Mouse (Mus musculus) hindbrain, embryonic 11.5 days (tissue): ENCODE measurements around the gene Prkcd. TPM values are rescaled to one million over a fixed set of nuclear protein-coding genes. Genes with fewer than 3 reads are reported as not detected.
A peak's percentile ranks its signal among the peaks of the same experiment; 100 is the strongest.
"Not testable (repeated sequence)": the region's sequence is repeated elsewhere in the genome, so short reads cannot be mapped to it uniquely, and the experiment has no call there.

Source experiments
- ATAC-seq: fragments of 200-750 bp; cut with Nextera tagmentation; 2 replicates; pipeline ENCODE4 v1.8.0; 2017; ENCODE audit warnings: mild to moderate bottlenecking, moderate TSS enrichment, moderate library complexity; ENCODE audit not compliant: low FRiP score
- DNase-seq: peaks from one replicate; pipeline ENCODE4 v3.0.0-alpha.2; 2015; ENCODE audit warnings: low spot score
- H3K27ac ChIP-seq: fragments of 300-500 bp; sonication (generic); 2 replicates; pipeline ENCODE4 v1.5.1; 2014; ENCODE audit warnings: mild to moderate bottlenecking, low read depth, low read length
- H3K27me3 ChIP-seq: fragments of 300-500 bp; sonication (generic); 2 replicates; pipeline ENCODE4 v1.6.1; 2014; ENCODE audit warnings: mild to moderate bottlenecking, low read length, moderate library complexity, mixed read lengths; ENCODE audit not compliant: control insufficient read depth, insufficient read depth
- H3K36me3 ChIP-seq: fragments of 300-500 bp; sonication (generic); 2 replicates; pipeline ENCODE4 v1.6.1; 2014; ENCODE audit warnings: mild to moderate bottlenecking, low read length, moderate library complexity, mixed read lengths; ENCODE audit not compliant: control insufficient read depth, insufficient read depth
- H3K4me1 ChIP-seq: fragments of 300-500 bp; sonication (generic); replicated peaks from 2 replicates; pipeline ENCODE4 v1.6.1; 2014; ENCODE audit warnings: low read length, mixed read lengths; ENCODE audit not compliant: control insufficient read depth, insufficient read depth
- H3K4me2 ChIP-seq: fragments of 300-500 bp; sonication (generic); replicated peaks from 2 replicates; pipeline ENCODE4 v1.6.1; 2014; ENCODE audit warnings: mild to moderate bottlenecking, low read depth, low read length
- H3K4me3 ChIP-seq: fragments of 300-500 bp; sonication (generic); 2 replicates; pipeline ENCODE4 v1.5.1; 2014; ENCODE audit warnings: low read depth, low read length
- H3K9ac ChIP-seq: fragments of 300-500 bp; sonication (generic); 2 replicates; pipeline ENCODE4 v1.6.1; 2014; ENCODE audit warnings: low read depth, low read length
- H3K9me3 ChIP-seq: fragments of 300-500 bp; sonication (generic); 2 replicates; pipeline ENCODE4 v1.6.1; 2016; ENCODE audit warnings: low read length; ENCODE audit not compliant: control insufficient read depth
- WGBS: fragments of 180-500 bp; shearing (Covaris S2); extraction: QIAGEN DNeasy Blood & Tissue Kit; methylation state at CpG from one replicate; pipeline ENCODE4 v1.1.7; 2014; 5-methylcytosine and 5-hydroxymethylcytosine counted together
- polyA plus RNA-seq: library from polyadenylated mRNA; unstranded; fragments of >200 nt; fragmentation: Nextera tagmentation; extraction: Ambion mirVana; gene quantifications from 2 replicates; pipeline ENCODE4 v1.2.1, GENCODE M21; 2014

Gene Prkcd
- polyA plus RNA-seq, 1 experiment from 2014 or later: 27.4 TPM

GRCm38 (mm10) chr14:30577303-30578062 lies 48.5 kb downstream of the Prkcd start:
- H3K4me1 ChIP-seq, H3K36me3 ChIP-seq, H3K9ac ChIP-seq, H3K4me3 ChIP-seq, H3K9me3 ChIP-seq, ATAC-seq, DNase-seq, H3K27me3 ChIP-seq, H3K4me2 ChIP-seq, H3K27ac ChIP-seq: not testable (repeated sequence)
- WGBS: 53% methylated on average over 10 of the region's 12 CpGs

GRCm38 (mm10) chr14:30576260-30576659 lies 49.8 kb downstream of the Prkcd start:
- no peaks in the 10 kb centered on the region for H3K4me1 ChIP-seq
- peaks cover 13% of the 10 kb centered on the region for H3K36me3 ChIP-seq
- H3K9ac ChIP-seq: no peak overlapping the region
- WGBS: 91% methylated on average over 5 of the region's 5 CpGs
- ATAC-seq: no peak
- no peaks in the 10 kb centered on the region for H3K27me3 ChIP-seq
- H3K9me3 ChIP-seq: no peaks in the 10 kb centered on the region
- DNase-seq: no peak
- no peak overlapping the region for H3K4me3 ChIP-seq
- H3K27ac ChIP-seq: no peak overlapping the region
- no peak overlapping the region for H3K4me2 ChIP-seq

- H3K9ac ChIP-seq: no peak overlapping the region
- no peak overlapping the region for H3K27ac ChIP-seq
- H3K4me1 ChIP-seq: no peaks in the 10 kb centered on the region
- H3K36me3 ChIP-seq: peaks cover 13% of the 10 kb centered on the region
- ATAC-seq (no peak), DNase-seq (no peak)
- H3K9me3 ChIP-seq: no peaks in the 10 kb centered on the region
- H3K4me2 ChIP-seq: no peak overlapping the region
- H3K27me3 ChIP-seq: no peaks in the 10 kb centered on the region
- WGBS: 84% methylated on average over 7 of the region's 7 CpGs
- H3K4me3 ChIP-seq: no peak overlapping the region
Observed at GRCm38 (mm10) chr14:30575791-30576190, 50.2 kb downstream of the Prkcd start.

- Histone ChIP-seq H3K9me3 (no peaks in the 10 kb centered on the region), H3K4me3 (no peak overlapping the region), H3K4me2 (no peak overlapping the region), H3K9ac (no peak overlapping the region), H3K36me3 (peaks cover 17% of the 10 kb centered on the region), H3K4me1 (no peaks in the 10 kb centered on the region), H3K27ac (no peak overlapping the region), H3K27me3 (no peaks in the 10 kb centered on the region)
- 69% methylated on average over 6 of the region's 6 CpGs for WGBS
- ATAC-seq: no peak
- DNase-seq: peak; percentile 85
Observed at GRCm38 (mm10) chr14:30573983-30574584, 51.9 kb downstream of the Prkcd start.

GRCm38 (mm10) chr14:30573235-30573634 lies 52.8 kb downstream of the Prkcd start:
- Histone ChIP-seq H3K9me3 (no peaks in the 10 kb centered on the region), H3K36me3 (peaks cover 26% of the 10 kb centered on the region), H3K9ac (no peak overlapping the region), H3K4me2 (no peak overlapping the region), H3K27me3 (no peaks in the 10 kb centered on the region), H3K4me3 (no peak overlapping the region), H3K27ac (no peak overlapping the region), H3K4me1 (no peaks in the 10 kb centered on the region)
- DNase-seq (no peak), ATAC-seq (no peak)
- WGBS: 87% methylated on average over 8 of the region's 8 CpGs

GRCm38 (mm10) chr14:30572253-30572652 lies 53.8 kb downstream of the Prkcd start:
- WGBS: 90% methylated on average over 10 of the region's 10 CpGs
- DNase-seq (no peak), ATAC-seq (no peak)
- no peaks in the 10 kb centered on the region for H3K4me1 ChIP-seq
- no peaks in the 10 kb centered on the region for H3K27me3 ChIP-seq
- H3K9ac ChIP-seq: no peak overlapping the region
- H3K4me3 ChIP-seq: no peak overlapping the region
- peaks cover 31% of the 10 kb centered on the region for H3K36me3 ChIP-seq
- no peaks in the 10 kb centered on the region for H3K9me3 ChIP-seq
- no peak overlapping the region for H3K27ac ChIP-seq
- no peak overlapping the region for H3K4me2 ChIP-seq

GRCm38 (mm10) chr14:30570303-30570702 lies 55.7 kb downstream of the Prkcd start:
- DNase-seq (no peak), ATAC-seq (no peak)
- no peaks in the 10 kb centered on the region for H3K4me1 ChIP-seq
- H3K9me3 ChIP-seq: no peaks in the 10 kb centered on the region
- no peak overlapping the region for H3K4me3 ChIP-seq
- H3K36me3 ChIP-seq: peaks cover 36% of the 10 kb centered on the region
- no peaks in the 10 kb centered on the region for H3K27me3 ChIP-seq
- H3K9ac ChIP-seq: no peak overlapping the region
- H3K27ac ChIP-seq: no peak overlapping the region
- H3K4me2 ChIP-seq: no peak overlapping the region
- WGBS: 91% methylated on average over 9 of the region's 9 CpGs

- DNase-seq (no peak), ATAC-seq (no peak)
- no peak overlapping the region for H3K4me3 ChIP-seq
- no peaks in the 10 kb centered on the region for H3K4me1 ChIP-seq
- no peak overlapping the region for H3K9ac ChIP-seq
- H3K4me2 ChIP-seq: no peak overlapping the region
- no peaks in the 10 kb centered on the region for H3K27me3 ChIP-seq
- H3K9me3 ChIP-seq: no peaks in the 10 kb centered on the region
- H3K36me3 ChIP-seq: peaks cover 38% of the 10 kb centered on the region
- no peak overlapping the region for H3K27ac ChIP-seq
- 95% methylated on average over 9 of the region's 9 CpGs for WGBS
Observed at GRCm38 (mm10) chr14:30568016-30568415, 58.0 kb downstream of the Prkcd start.

- WGBS: 93% methylated on average over 6 of the region's 6 CpGs
- H3K27me3 ChIP-seq: no peaks in the 10 kb centered on the region
- H3K36me3 ChIP-seq: peaks cover 26% of the 10 kb centered on the region
- H3K9ac ChIP-seq: no peak overlapping the region
- no peaks in the 10 kb centered on the region for H3K4me1 ChIP-seq
- H3K4me3 ChIP-seq: no peak overlapping the region
- H3K4me2 ChIP-seq: no peak overlapping the region
- DNase-seq (no peak), ATAC-seq (no peak)
- H3K9me3 ChIP-seq: no peaks in the 10 kb centered on the region
- H3K27ac ChIP-seq: no peak overlapping the region
Observed at GRCm38 (mm10) chr14:30566317-30566716, 59.7 kb downstream of the Prkcd start.
